ENCODE assay signal across 12 mouse cellular contexts in the genomic region with DNA sequence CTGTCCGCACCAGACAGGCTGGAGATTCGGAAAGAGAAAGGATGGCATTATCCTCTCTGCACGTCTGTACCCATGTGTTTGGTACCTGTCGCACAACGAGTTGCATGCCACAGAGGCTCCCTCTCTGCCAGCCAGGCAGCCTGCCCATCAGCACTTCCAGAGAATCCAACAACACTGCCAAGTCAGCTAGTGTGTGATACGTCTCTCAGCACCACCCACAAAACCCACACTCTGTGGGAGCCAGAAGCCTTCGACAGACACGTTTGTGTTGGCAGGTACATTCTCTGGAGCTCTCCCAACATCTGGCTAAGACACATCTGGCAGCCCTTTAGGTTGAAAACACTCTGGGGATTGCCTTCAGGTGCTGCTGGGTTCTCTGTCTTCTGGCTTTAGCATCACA. TPM values are rescaled to one million over a fixed set of nuclear protein-coding genes. Genes with fewer than 3 reads are reported as not detected.
DNase-seq lines count a peak whose midpoint lies in the region; ATAC-seq lines count a peak whose summit lies in the region.
"Had no signal": no experiment of that assay in that cellular context is flagged by ENCODE, and none has a peak within 500 bp of the region (broad histone marks: within the 10 kb centered on the region; RNA-seq: fewer than 3 reads in every experiment).

No protein-coding gene starts in this region.

- no peak overlapping the region for H3K27ac ChIP-seq in heart, embryonic 12.5 days (ENCODE audit: poor library complexity, severe bottlenecking)
- H3K27ac ChIP-seq: hindbrain, embryonic 12.5 days; liver, embryonic 15.5 days had no signal

- H3K36me3 ChIP-seq in heart, embryonic 12.5 days, result no peaks in the 10 kb centered on the region
- H3K36me3 ChIP-seq: hindbrain, embryonic 12.5 days; liver, embryonic 15.5 days had no signal

- no peaks in the 10 kb centered on the region for H3K27me3 ChIP-seq in heart, embryonic 12.5 days (replicated peaks)
- H3K27me3 ChIP-seq: liver, embryonic 15.5 days had no signal

- DNase-seq in adrenal gland, postnatal 14 days, result peak; percentile 35
- DNase-seq in adrenal gland, adult 18-20 months (ENCODE audit: low spot score in 2 of 2), result no peak
- DNase-seq in heart, postnatal 4 days, result peak; percentile 14
- DNase-seq in gonadal fat pad, adult 2 months (ENCODE audit: low read depth), result peak; percentile 93
- DNase-seq in right cerebral cortex, postnatal 10 days (ENCODE audit: low spot score in 2 of 2), result peak; percentile 48 to 51
- DNase-seq in urinary bladder, adult 2 months (ENCODE audit: low spot score), result no peak
- no peak for DNase-seq in spleen, postnatal 10 days (ENCODE audit: low spot score in 2 of 2)
- DNase-seq: kidney, adult 8-10 months; thymus, adult 2 months had no signal

- no peaks in the 10 kb centered on the region for H3K4me1 ChIP-seq in heart, embryonic 12.5 days (replicated peaks)
- H3K4me1 ChIP-seq: hindbrain, embryonic 12.5 days had no signal

- ATAC-seq in heart, embryonic 12.5 days (ENCODE audit: insufficient number of reproducible peaks, low FRiP score), result no peak

- H3K9ac ChIP-seq in heart, embryonic 12.5 days, result no peak overlapping the region
- H3K9ac ChIP-seq: hindbrain, embryonic 12.5 days; liver, embryonic 15.5 days had no signal

- WGBS in heart, embryonic 12.5 days, result 60% methylated on average over 8 of the region's 8 CpGs

- H3K4me3 ChIP-seq in heart, embryonic 12.5 days, result no peak overlapping the region
- H3K4me3 ChIP-seq: hindbrain, embryonic 12.5 days; liver, embryonic 15.5 days had no signal

- no peaks in the 10 kb centered on the region for H3K9me3 ChIP-seq in heart, embryonic 12.5 days (replicated peaks)
- H3K9me3 ChIP-seq: hindbrain, embryonic 12.5 days; liver, embryonic 15.5 days had no signal

- H3K4me2 ChIP-seq in heart, embryonic 12.5 days, result no peak overlapping the region
- H3K4me2 ChIP-seq: hindbrain, embryonic 12.5 days; liver, embryonic 15.5 days had no signal

RNA-seq across cellular contexts. Expression of a gene that starts 6.2 kb away (rescaled TPM):
- total RNA-seq in adrenal gland, postnatal 14 days (2021), result 39.0 and 42.8 TPM in 2 replicates
- total RNA-seq in adrenal gland, adult 18-20 months (2021), result 10 to 100 TPM; 29.6 to 55.8 TPM
- 10 to 100 TPM; 24.9 to 30.2 TPM for total RNA-seq in heart, postnatal 4 days (2021)
- 3.3 and 3.6 TPM in 2 replicates for polyA plus RNA-seq in heart, embryonic 12.5 days (2016; fragmentation: Nextera tagmentation; extraction: Ambion mirVana)
- 65.8 and 82.6 TPM in 2 replicates for polyA plus RNA-seq in gonadal fat pad, adult 2 months (2012; rRNA removed)
- polyA plus RNA-seq in urinary bladder, adult 2 months (2012; rRNA removed), result 96.2 and 115 TPM in 2 replicates

RNA-seq across cellular contexts. Expression of a gene that starts 16.0 kb away (rescaled TPM):
- total RNA-seq in adrenal gland, postnatal 14 days (2021), result 14.6 and 184 TPM in 2 replicates
- 1 to 10 TPM; 7.5 to 8.9 TPM for total RNA-seq in adrenal gland, adult 18-20 months (2021)
- total RNA-seq in heart, postnatal 4 days (2021), result under 1 TPM; 0.52 to 0.57 TPM
- polyA plus RNA-seq in heart, embryonic 12.5 days (2016; fragmentation: Nextera tagmentation; extraction: Ambion mirVana), result 0.53 and 4.5 TPM in 2 replicates
- polyA plus RNA-seq in gonadal fat pad, adult 2 months (2012; rRNA removed), result 3.3 and 5.5 TPM in 2 replicates
- polyA plus RNA-seq in urinary bladder, adult 2 months (2012; rRNA removed), result 3.4 and 4.2 TPM in 2 replicates

Comparison
In these comparisons a context has a peak if more than half of its experiments do, and no peak if none do; other contexts are left out.
1. DNase-seq: peak in adrenal gland, postnatal 14 days (single experiment), heart, postnatal 4 days (single experiment), gonadal fat pad, adult 2 months (single experiment) and right cerebral cortex, postnatal 10 days (2 of 2); none in adrenal gland, adult 18-20 months (0 of 2), urinary bladder, adult 2 months (single experiment) and spleen, postnatal 10 days (0 of 2).